Mouse (Mus musculus): ENCODE results near the gene Nlgn3. TPM values are rescaled to one million over a fixed set of nuclear protein-coding genes. Genes with fewer than 3 reads are reported as not detected.

Gene Nlgn3
- polyA plus RNA-seq (2012): 0.09 TPM in 1 of 2 replicates, not detected in the other

DNA sequence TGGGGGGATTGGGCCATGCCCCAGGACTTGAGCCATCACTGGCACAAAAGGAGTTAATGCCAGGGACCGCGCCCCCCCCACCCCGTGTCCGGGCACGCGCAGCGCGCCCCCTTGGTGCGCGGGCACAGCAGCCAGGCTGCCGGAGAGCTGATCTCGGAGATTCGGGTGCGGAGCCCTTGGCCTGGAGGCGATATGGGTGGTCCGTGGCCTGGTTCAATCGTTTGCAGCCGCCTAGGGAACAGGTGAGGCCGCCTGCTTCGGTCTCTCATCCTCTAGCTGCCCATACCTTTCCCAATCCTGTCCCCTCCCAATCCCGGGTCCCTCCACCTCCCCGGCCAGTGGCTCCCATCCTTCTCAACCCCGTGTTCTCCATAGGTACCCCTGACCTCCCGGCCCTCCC is at the start of gene Nlgn3:
Nlgn3 (plus strand) TSS at position 114 of the 400 bp plus-strand sequence.
- TF ChIP-seq GATA1 (IDR thresholded peaks at IDR 0.05; ENCODE audit: low read length): no peak

DNA sequence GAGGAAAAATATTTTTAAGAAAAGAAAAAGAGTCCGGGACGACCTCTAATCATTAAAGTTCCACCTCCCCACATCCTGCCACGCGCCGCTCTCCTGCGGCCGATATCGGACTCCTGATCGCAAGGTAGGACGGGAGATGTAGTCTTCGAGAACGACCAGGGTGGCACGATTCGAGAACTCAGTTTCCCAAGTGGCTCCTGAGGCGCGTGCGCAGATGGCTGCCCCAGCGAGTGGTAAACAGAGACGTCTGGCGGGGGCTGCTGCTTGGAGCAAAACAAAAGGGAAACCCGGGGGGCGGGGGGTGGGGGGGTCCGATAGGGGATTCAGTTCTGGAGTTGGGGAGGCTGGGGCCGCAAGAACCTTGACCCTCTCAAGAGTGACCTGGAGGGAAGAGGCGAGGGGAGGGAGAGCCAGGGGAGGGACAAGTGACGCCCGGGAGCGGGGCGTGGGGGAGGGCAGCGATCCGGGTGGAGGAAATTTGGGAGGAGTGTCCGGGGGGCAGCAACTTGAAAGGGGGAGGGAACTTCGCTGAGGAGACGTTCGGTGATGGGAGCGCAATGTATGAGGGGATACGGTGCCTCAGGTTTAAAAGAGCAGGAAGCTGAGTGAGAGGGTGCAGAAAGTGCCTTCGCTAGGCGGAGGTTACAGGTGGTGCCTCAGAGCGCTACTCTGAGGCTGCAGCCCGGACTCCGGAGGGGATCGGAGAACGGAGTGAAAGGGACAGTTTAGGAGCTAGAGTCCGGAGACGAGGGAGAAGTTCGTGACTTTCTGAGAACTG is 44.8 kb upstream of the Nlgn3 start, which contains the start of gene Foxo4:
Foxo4 (plus strand) TSS at position 577 of the 778 bp plus-strand sequence.
- TF ChIP-seq GATA1 (IDR thresholded peaks at IDR 0.05; ENCODE audit: low read length): no peak

DNA sequence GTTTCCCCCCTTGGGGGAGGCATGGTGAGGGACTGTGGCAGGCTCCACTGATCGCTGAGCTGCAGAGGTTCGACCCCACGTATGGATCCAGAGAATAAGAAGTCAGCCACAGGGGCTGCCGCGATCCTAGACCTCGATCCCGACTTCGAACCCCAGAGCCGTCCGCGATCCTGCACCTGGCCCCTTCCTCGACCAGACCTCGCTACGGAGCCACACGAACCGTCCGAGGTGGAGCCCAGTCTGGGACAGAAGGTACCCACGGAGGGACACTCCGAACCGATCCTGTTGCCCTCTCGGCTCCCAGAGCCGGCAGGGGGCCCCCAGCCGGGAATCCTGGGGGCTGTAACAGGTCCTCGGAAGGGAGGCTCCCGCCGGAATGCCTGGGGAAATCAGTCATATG is 44.2 kb upstream of the Nlgn3 start:
- TF ChIP-seq GATA1 (IDR thresholded peaks at IDR 0.05; ENCODE audit: low read length): no peak

DNA sequence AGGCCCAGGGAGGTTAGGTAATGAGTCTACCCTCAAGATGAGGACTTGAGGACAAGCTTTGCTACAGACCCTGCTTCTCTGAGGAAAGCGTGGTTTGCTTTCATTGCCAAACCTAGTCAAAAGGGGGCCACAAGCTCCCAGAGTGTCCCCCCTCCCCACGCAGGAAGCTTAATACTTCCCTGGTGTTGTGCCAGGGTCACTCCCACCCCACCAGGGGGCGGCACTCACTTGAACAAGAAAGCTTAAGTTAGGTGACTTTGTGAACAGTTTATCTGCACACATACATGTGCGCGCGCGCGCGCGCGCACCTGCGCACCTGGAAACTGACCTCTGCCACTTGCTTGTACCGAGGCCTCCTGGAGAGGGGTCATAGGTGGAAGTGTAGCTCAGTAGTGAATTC is 42.4 kb upstream of the Nlgn3 start:
- no peak for TF ChIP-seq GATA1 (IDR thresholded peaks at IDR 0.05; ENCODE audit: low read length)

DNA sequence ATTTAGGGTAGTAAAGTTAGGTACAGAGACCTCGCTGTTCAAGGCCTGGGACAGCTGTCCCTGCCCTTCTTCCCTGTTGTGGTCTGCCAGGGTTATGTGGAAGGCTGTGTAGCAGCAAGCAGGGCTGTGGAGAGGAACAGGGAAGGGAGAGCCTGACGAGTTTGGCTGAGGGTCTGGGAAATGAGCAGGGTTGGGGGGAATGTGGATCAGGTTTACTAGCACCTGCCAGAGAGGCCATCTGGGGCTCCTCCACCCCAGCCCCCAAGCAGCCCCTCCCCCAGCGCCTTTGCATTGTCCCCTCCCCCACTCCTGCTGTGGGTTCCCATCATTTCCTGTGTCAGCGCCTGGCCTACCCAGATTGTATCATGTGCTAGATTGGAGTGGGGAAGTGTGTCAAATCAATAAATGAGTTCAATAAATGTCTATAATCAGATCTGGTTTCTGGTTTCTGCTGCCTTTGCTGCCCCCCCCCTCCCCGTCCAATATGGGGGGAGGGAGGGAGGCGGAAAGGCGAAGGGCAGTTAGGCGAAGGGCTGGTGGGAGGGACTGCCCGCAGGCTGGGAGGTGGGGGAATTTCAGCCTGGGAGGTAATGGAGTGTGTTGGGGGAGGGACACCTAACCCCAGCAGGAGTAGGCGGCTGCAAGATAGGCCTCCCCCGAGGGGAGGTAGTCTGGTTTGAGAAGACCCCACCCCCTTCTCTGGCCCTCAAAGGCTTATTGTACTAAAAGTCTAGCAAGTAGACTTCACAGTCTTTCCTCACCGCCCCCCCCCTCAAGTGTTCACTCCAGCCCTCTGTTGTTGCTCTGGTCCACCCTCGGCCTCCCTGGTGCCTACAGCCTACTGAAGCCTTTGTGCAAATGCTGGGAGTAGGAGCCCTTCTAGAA is 38.3 kb upstream of the Nlgn3 start:
- TF ChIP-seq GATA1 (IDR thresholded peaks at IDR 0.05; ENCODE audit: low read length): peak; percentile 18

DNA sequence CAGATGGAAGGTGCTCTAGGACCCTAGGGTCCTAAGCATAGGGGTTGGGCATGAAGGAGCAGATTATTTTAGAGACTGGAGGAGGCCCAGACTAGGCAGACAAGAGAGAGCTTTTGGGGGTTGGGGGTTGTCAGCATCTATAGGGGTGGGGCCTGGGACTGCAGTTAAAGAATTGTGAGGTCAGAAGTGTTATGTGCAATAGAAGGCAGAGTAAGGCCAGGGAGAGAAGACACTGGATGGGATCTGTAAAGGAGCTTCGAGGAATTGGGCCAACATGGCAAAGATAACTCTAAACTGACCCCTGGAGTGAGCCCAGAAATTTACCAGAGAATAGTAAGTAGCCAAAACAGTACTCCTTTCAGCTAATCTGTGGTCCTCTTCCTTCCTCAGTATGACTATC is 35.1 kb upstream of the Nlgn3 start, which contains the start of gene Gm614:
Gm614 (minus strand) TSS at position 101 of the 400 bp plus-strand sequence.
- no peak for TF ChIP-seq GATA1 (IDR thresholded peaks at IDR 0.05; ENCODE audit: low read length)

DNA sequence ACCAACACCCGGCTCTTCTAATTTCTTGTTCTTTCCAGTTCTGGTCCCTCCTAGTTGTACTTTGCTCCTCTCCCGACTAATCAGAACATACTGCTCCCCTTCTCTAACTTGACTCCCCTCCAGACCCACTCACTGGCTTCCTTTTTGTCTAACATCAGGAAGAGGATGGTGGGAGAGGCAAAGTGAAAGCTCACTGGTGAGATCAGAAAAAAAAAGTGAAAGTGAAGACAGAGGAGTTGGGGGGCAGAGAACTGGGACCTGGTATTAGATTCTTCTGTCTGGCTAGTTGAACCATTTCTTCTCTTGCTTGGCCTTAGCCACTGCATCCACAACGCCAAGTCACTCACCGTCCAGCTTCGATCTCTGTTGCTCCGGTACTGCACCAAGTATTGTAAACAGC is 32.3 kb upstream of the Nlgn3 start:
- no peak for TF ChIP-seq GATA1 (IDR thresholded peaks at IDR 0.05; ENCODE audit: low read length)

DNA sequence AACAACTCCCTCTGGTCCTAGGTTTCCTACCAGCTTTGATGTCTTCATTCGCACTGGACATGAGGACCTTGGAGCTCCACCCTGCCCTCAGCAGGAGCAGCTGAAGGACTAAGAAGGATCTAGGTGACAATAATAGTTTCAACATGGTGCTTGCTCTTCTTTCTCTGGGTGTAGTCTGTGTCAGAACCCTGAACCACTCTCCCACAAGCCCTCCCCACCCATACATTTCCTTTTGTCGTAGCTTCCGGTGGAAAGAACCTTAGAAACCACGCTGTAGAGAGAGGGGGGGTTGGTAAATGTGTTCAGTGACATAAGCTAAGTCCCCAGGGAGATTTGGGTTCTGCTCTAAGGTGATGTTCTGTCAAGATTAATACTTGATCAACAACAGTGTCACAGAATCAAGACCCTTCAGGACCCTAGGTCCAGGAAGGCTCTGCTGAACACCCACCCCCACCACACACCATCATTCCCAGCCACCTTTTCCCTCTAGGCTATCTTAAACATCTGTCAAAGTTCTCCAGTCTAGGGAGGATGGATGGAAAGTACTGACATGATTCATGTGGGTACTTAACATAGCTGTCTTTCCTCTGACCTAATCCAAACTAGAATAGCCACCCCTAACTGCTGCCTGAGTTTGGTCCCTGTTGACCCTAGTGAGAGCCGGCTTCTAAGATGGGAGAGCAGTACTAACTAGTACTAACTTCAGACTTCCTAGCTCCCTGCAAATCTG is 30.8 kb upstream of the Nlgn3 start, which contains the start of gene Il2rg:
Il2rg (minus strand) TSS at position 231 of the 730 bp plus-strand sequence.
- TF ChIP-seq GATA1 (IDR thresholded peaks at IDR 0.05; ENCODE audit: low read length): no peak

DNA sequence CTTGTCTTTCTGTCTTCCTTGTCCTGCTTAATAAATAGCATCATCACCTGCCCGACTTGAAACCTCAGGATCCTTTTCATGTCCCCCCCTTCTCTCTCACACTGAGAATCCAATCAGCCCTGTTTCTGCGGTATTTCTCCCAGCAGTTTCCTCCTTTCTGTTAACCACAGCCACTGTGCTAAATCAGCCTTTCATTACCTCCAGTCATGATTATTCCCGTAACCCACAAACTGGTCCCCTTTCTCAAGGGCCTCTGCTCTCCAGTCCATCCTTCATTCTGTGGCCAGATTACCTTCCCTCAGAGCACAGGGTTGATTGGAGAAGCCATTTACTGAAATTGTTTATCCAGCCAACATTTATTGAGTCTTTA is 30.2 kb upstream of the Nlgn3 start, which contains the start of gene Gm20489:
Gm20489 (minus strand) TSS at position 269 of the 370 bp plus-strand sequence.
- TF ChIP-seq GATA1 (IDR thresholded peaks at IDR 0.05; ENCODE audit: low read length): no peak

DNA sequence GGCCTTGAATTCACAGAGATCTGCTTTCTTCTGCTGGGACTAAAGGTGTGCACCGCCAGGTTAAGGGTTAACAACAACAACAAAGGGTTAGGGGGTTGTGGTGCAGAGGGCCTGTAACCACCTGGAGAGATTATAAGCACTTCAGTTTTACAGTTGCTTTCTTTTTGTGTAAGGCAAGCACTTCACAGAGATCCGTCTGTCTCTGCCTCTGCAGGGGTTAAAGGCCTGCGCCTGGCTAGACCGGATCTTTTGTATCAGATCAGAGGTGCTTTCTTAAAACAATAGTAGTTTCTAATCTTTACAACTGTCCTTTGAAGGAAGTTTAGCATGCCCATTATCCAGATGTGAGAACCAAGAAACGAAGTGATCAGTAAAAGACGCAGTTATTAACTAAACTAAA is 25.6 kb upstream of the Nlgn3 start:
- no peak for TF ChIP-seq GATA1 (IDR thresholded peaks at IDR 0.05; ENCODE audit: low read length)

DNA sequence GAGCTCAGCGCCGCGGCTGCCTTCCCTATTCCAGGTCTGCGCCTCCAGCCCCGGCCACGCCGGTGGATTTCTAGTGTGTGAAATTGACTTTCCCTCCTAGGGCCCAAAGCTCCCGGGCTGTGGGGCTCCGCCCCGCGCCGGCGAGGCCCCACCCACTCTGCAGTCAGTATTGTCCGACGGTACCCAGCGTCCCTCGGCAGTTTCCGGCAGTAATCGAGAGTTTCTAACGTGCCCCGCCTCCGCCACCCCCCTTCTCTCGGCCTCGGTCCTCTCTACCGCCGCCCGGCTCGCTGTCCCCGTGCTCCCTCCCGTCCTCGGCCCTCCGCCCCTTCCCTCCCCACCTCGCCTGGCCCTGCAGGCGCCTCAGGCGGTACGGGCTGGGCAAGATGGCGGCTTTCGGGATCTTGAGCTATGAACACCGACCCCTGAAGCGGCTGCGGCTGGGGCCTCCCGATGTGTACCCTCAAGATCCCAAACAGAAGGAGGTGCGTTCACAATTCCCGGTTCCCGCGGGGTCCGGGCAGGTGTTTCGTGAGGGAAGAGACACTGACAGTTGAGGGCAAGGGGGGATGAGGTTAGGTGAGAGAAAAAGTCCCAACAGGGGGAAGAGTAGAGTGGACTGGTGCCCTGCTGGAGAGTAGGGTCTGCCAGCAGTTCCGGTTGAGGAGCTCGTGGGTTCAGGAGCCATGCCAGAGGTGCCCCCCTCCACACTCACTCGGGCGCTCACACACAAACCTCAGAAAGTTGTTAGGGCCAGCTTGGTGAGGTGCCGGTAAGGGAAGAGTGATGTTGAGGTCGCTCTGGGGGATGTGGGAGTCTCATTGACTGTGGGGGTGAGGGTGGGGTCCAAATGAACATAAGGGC is 24.9 kb upstream of the Nlgn3 start, which contains the start of gene Med12:
Med12 (plus strand) TSS at position 156 of the 864 bp plus-strand sequence.
- no peak for TF ChIP-seq GATA1 (IDR thresholded peaks at IDR 0.05; ENCODE audit: low read length)

DNA sequence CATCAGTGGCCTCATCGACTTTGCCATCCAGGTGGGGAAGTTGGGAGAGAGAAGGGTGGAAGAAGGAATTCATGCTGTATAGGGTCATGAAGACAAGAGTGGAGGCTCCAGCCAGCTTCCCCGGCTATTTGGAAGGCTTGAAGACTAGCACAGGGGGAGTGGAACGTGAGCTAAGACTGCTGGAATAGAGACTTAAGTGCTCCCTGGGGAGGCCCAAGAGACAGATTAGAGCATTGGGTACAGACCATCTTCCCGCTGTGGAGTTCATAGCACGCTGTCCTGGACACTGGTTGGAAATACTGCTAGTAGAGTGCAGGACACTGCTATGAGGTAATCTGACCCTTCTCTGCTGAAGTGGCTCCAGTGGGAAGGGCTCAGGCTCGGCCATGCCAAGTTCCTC is 16.2 kb upstream of the Nlgn3 start:
- no peak for TF ChIP-seq GATA1 (IDR thresholded peaks at IDR 0.05; ENCODE audit: low read length)

DNA sequence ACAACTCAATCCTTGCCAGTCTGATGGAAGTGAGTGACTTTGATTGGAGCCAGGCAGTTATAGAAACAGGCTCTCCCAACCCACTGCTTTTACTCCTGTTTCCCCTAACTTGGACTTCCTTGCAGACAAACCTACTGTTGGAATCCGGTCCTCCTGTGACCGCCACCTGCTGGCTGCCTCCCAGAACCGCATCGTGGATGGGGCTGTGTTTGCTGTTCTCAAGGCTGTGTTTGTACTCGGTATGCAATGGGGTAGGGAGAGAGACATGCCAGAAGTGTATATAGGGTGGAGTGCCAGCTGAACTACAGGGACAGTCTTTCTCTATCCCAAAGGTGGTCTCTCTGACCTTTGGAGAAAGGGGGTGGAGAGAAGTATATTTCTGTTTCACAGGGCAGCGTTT is 13.4 kb upstream of the Nlgn3 start:
- TF ChIP-seq GATA1 (IDR thresholded peaks at IDR 0.05; ENCODE audit: low read length): no peak

DNA sequence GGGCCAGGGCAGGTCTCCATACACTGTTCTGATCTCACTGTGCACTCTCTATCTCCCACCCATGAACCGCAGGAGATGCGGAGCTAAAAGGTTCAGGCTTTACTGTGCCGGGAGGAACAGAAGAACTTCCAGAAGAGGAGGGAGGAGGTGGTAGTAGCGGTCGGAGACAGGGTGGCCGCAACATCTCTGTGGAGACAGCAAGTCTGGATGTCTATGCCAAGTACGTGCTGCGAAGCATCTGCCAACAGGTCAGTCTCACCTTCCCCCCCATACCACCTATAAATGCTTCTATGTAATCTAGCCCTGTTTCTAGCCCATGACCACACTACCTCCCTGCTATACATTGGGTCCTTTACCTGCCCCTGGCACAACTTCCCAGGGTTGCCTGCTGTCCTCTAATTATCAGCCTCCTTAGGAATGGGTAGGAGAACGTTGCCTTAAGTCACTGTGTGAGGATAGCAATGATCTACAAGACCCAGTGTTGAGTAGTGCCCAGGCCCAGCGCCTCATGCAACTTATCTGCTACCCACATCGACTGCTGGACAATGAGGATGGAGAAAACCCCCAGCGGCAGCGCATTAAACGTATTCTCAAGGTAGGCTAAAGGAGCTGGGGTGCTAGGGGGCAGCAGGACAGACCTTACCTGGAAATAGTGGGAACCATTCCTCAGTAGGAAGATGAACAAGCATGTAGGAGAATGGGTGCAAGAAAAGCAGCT is 12.9 kb upstream of the Nlgn3 start:
- no peak for TF ChIP-seq GATA1 (IDR thresholded peaks at IDR 0.05; ENCODE audit: low read length)
